Comparison of ENCODE assay signal across 8 mouse cellular contexts in the genomic region with DNA sequence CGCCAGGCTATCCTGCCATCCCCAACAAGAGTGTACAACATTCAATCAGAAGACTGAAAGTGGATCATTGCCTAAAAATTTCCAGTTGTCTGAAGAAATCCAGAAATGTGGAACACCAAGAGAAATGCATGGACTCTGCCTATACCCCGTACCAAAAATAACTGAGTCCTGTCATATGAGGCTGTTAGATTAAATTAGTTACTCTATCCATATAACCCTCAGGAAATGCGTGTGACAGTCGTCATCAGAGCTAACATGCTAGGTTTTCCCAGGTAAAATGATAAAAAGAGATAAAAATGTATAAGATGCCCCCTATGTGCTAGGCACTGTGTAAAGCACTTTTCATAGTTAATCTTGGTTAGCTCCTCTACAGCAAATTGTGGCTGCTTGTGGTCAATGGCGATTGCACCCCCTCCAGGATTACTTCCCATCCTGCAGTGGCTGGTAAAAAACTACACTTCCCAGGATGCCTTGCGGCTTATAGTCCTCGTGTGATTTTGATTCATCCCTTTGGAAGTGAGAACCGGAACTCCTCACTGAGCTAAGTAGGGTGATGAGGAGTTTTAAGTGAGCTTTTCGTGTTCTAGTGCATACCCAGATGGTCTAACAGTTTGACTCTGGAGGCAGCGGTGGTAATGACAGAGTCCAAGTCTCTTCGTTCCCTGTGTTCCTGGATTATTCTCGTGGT. TPM values are rescaled to one million over a fixed set of nuclear protein-coding genes. Genes with fewer than 3 reads are reported as not detected.
DNase-seq lines count a peak whose midpoint lies in the region; ATAC-seq and TF ChIP-seq lines count a peak whose summit lies in the region.

A gene (plus strand): TSS at position 519 of the 688 bp plus-strand sequence.

- H3K27me3 ChIP-seq in embryonic facial prominence, embryonic 11.5 days (ENCODE audit: control insufficient read depth, insufficient read depth, low read length): no peaks in the 10 kb centered on the region
- 0 out of 2 replicates have a peak, but pooled peaks cover 2% of the 10 kb centered on the region for H3K27me3 ChIP-seq in kidney, adult 2 months (replicated peaks; ENCODE audit: control insufficient read depth, insufficient read depth, low read length)
- H3K27me3 ChIP-seq in limb, embryonic 10.5 days (ENCODE audit: low read depth, poor library complexity, severe bottlenecking): no peaks in the 10 kb centered on the region
- H3K27me3 ChIP-seq in midbrain, embryonic 11.5 days (ENCODE audit: control insufficient read depth, insufficient read depth, low read length): no peaks in the 10 kb centered on the region
- no peaks in the 10 kb centered on the region for H3K27me3 ChIP-seq in stomach, embryonic 14.5 days (ENCODE audit: control insufficient read depth, insufficient read depth, low read length)

- DNase-seq in urinary bladder, postnatal 14 days (ENCODE audit: low spot score): peak; percentile 59
- no peak for DNase-seq in urinary bladder, adult 2 months (ENCODE audit: low spot score)
- DNase-seq in embryonic facial prominence, embryonic 11.5 days (ENCODE audit: low spot score): peak; percentile 95
- peak; percentile 54 to 73 for DNase-seq in heart, adult 18-20 months
- DNase-seq in kidney, adult 2 months: peak; percentile 66
- peak; percentile 70 for DNase-seq in limb, embryonic 10.5 days (ENCODE audit: low spot score)
- peak; percentile 98 for DNase-seq in midbrain, embryonic 11.5 days (ENCODE audit: low spot score, missing footprints)

- no peak within 1 kb of the TSS for H3K27ac ChIP-seq in embryonic facial prominence, embryonic 11.5 days (replicated peaks; ENCODE audit: low read depth, low read length)
- no peak within 1 kb of the TSS for H3K27ac ChIP-seq in kidney, adult 2 months (ENCODE audit: insufficient read depth, low read depth, low read length)
- H3K27ac ChIP-seq in limb, embryonic 10.5 days: peak within 1 kb of the TSS; percentile 66
- no peak within 1 kb of the TSS for H3K27ac ChIP-seq in midbrain, embryonic 11.5 days (ENCODE audit: low read depth, low read length)
- H3K27ac ChIP-seq in stomach, embryonic 14.5 days (ENCODE audit: low read length): no peak within 1 kb of the TSS

- H3K9me3 ChIP-seq in embryonic facial prominence, embryonic 11.5 days (replicated peaks; ENCODE audit: control insufficient read depth, low read length): no peaks in the 10 kb centered on the region
- no peaks in the 10 kb centered on the region for H3K9me3 ChIP-seq in limb, embryonic 10.5 days (replicated peaks)
- H3K9me3 ChIP-seq in midbrain, embryonic 11.5 days (ENCODE audit: control insufficient read depth, low read length): no peaks in the 10 kb centered on the region
- no peaks in the 10 kb centered on the region for H3K9me3 ChIP-seq in stomach, embryonic 14.5 days (ENCODE audit: control insufficient read depth, low read depth, low read length)

- H3K36me3 ChIP-seq in embryonic facial prominence, embryonic 11.5 days (replicated peaks; ENCODE audit: control insufficient read depth, insufficient read depth, low read depth, low read length): no peaks in the 10 kb centered on the region
- H3K36me3 ChIP-seq in kidney, adult 2 months (ENCODE audit: control insufficient read depth, insufficient read depth, low read length): no peaks in the 10 kb centered on the region
- H3K36me3 ChIP-seq in limb, embryonic 10.5 days: no peaks in the 10 kb centered on the region
- no peaks in the 10 kb centered on the region for H3K36me3 ChIP-seq in midbrain, embryonic 11.5 days (ENCODE audit: control insufficient read depth, insufficient read depth, low read length)
- H3K36me3 ChIP-seq in stomach, embryonic 14.5 days (ENCODE audit: control insufficient read depth, insufficient read depth, low read length): no peaks in the 10 kb centered on the region

- no peaks in the 10 kb centered on the region for H3K4me1 ChIP-seq in embryonic facial prominence, embryonic 11.5 days (ENCODE audit: control insufficient read depth, insufficient read depth, low read length)
- no peaks in the 10 kb centered on the region for H3K4me1 ChIP-seq in kidney, adult 2 months (ENCODE audit: control insufficient read depth, insufficient read depth, low read length)
- peaks cover 15% of the 10 kb centered on the region for H3K4me1 ChIP-seq in limb, embryonic 10.5 days
- peaks cover 5% of the 10 kb centered on the region; the same call in 1 of the 2 replicates for H3K4me1 ChIP-seq in midbrain, embryonic 11.5 days (ENCODE audit: control insufficient read depth, insufficient read depth, low read length)
- H3K4me1 ChIP-seq in stomach, embryonic 14.5 days (ENCODE audit: control insufficient read depth, insufficient read depth, low read length): peaks cover 6% of the 10 kb centered on the region; the same call in 1 of the 2 replicates

- peak; percentile 67 for ATAC-seq in embryonic facial prominence, embryonic 11.5 days (replicated peaks; ENCODE audit: insufficient number of reproducible peaks, low FRiP score, low TSS enrichment, low read depth)
- ATAC-seq in midbrain, embryonic 11.5 days (ENCODE audit: low FRiP score): peak; percentile 77
- no peak for ATAC-seq in stomach, embryonic 14.5 days (ENCODE audit: insufficient number of reproducible peaks, insufficient read depth, low FRiP score, low read depth)

- TF ChIP-seq POLR2A in kidney, adult 2 months (IDR thresholded peaks at IDR 0.05; ENCODE audit: low read depth, low read length): no peak

- TF ChIP-seq CTCF in kidney, adult 2 months (conservative IDR thresholded peaks at IDR 0.05; ENCODE audit: insufficient read depth, insufficient read length, low read depth, low read length): 0 out of 2 replicates have a peak, but pooled peaks have one; percentile 21

- WGBS in embryonic facial prominence, embryonic 11.5 days: 30% methylated on average over 12 of the region's 12 CpGs
- WGBS in kidney, adult 2 months: 27% methylated on average over 12 of the region's 12 CpGs
- WGBS in limb, embryonic 10.5 days: 34% methylated on average over 12 of the region's 12 CpGs
- 33% methylated on average over 12 of the region's 12 CpGs for WGBS in midbrain, embryonic 11.5 days
- 29% methylated on average over 12 of the region's 12 CpGs for WGBS in stomach, embryonic 14.5 days

- H3K4me2 ChIP-seq in embryonic facial prominence, embryonic 11.5 days (ENCODE audit: low read depth, low read length): peak within 1 kb of the TSS; percentile 44
- H3K4me2 ChIP-seq in midbrain, embryonic 11.5 days: peak within 1 kb of the TSS; percentile 47
- peak within 1 kb of the TSS; percentile 48 for H3K4me2 ChIP-seq in stomach, embryonic 14.5 days (replicated peaks; ENCODE audit: low read depth, low read length)

- H3K9ac ChIP-seq in embryonic facial prominence, embryonic 11.5 days (replicated peaks; ENCODE audit: low read length): peak within 1 kb of the TSS; percentile 56
- peak within 1 kb of the TSS; percentile 58 for H3K9ac ChIP-seq in midbrain, embryonic 11.5 days (ENCODE audit: low read length)
- no peak within 1 kb of the TSS for H3K9ac ChIP-seq in stomach, embryonic 14.5 days (replicated peaks; ENCODE audit: low read depth, low read length)

- peak within 1 kb of the TSS; percentile 42 for H3K4me3 ChIP-seq in embryonic facial prominence, embryonic 11.5 days (ENCODE audit: low read depth, low read length)
- peak within 1 kb of the TSS; percentile 63 for H3K4me3 ChIP-seq in kidney, adult 2 months (ENCODE audit: insufficient read depth, low read depth, low read length)
- H3K4me3 ChIP-seq in limb, embryonic 10.5 days: peak within 1 kb of the TSS; percentile 56
- peak within 1 kb of the TSS; percentile 39 for H3K4me3 ChIP-seq in midbrain, embryonic 11.5 days (ENCODE audit: low read depth, low read length)
- peak within 1 kb of the TSS; percentile 36 for H3K4me3 ChIP-seq in stomach, embryonic 14.5 days (ENCODE audit: low read depth, low read length)

RNA-seq across cellular contexts. Expression of the gene that starts here (rescaled TPM):
- polyA plus RNA-seq in urinary bladder, adult 2 months (2012; rRNA removed): 7.1 and 7.4 TPM in 2 replicates
- 8.6 and 9.6 TPM in 2 replicates for polyA plus RNA-seq in embryonic facial prominence, embryonic 11.5 days (2014; fragmentation: Nextera tagmentation; extraction: Ambion mirVana)
- total RNA-seq in heart, adult 18-20 months (2021): 1 to 10 TPM; 4.8 to 5.3 TPM
- 0.95 and 0.96 TPM in 2 replicates for polyA plus RNA-seq in kidney, adult 2 months (2012; rRNA removed)
- polyA plus RNA-seq in limb, embryonic 10.5 days (2016; fragmentation: Nextera tagmentation; extraction: Ambion mirVana): 4.8 and 5.6 TPM in 2 replicates
- polyA plus RNA-seq in midbrain, embryonic 11.5 days (2014; fragmentation: Nextera tagmentation; extraction: Ambion mirVana): 7.6 and 9.3 TPM in 2 replicates
- polyA plus RNA-seq in stomach, embryonic 14.5 days (2014; fragmentation: Nextera tagmentation; extraction: Ambion mirVana): 7.3 and 8.3 TPM in 2 replicates

Comparison
In these comparisons a context has a peak if more than half of its experiments do, and no peak if none do; other contexts are left out.
1. Peak in DNase-seq and H3K4me3 ChIP-seq in kidney, adult 2 months; RNA of the gene not detected or under 1 TPM.